Mouse (Mus musculus): ENCODE measurements around the gene Dusp15.

- TF ChIP-seq POLR2A (IDR thresholded peaks at IDR 0.05; ENCODE audit: control insufficient read depth, extremely low read depth, insufficient read depth, low read length, poor library complexity) (no peak), CTCF (IDR thresholded peaks at IDR 0.05; ENCODE audit: borderline replicate concordance, control insufficient read depth, extremely low read depth, insufficient read depth, low read length, poor library complexity) (no peak)
Observed at GRCm38 (mm10) chr2:152904127-152904643, 47.3 kb downstream of the Dusp15 start.

Data from thymus, adult 2 months (tissue).